Mouse (Mus musculus) liver, adult 2 months (tissue): ENCODE measurements around the gene Ushbp1. TPM values are rescaled to one million over a fixed set of nuclear protein-coding genes. Genes with fewer than 3 reads are reported as not detected.

Experiments used
- DNase-seq: peaks from one replicate; pipeline ENCODE4 v3.0.0-alpha.2; 2011; ENCODE audit warnings: low read depth, low spot score; ENCODE audit errors: extremely low read depth
- H3K27ac ChIP-seq: fragments of 200-500 bp; replicated peaks from 2 replicates; pipeline ENCODE4 v1.5.1; 2012; ENCODE audit warnings: low read depth, mild to moderate bottlenecking, control low read depth, inconsistent platforms, low read length; ENCODE audit not compliant: insufficient read depth
- H3K27me3 ChIP-seq: fragments of 200-500 bp; 2 replicates; pipeline ENCODE4 v1.6.1; 2012; ENCODE audit warnings: mild to moderate bottlenecking, moderate library complexity, low read length, inconsistent platforms; ENCODE audit not compliant: control insufficient read depth, insufficient read depth
- H3K36me3 ChIP-seq: fragments of 200-500 bp; 2 replicates; pipeline ENCODE4 v1.6.1; 2012; ENCODE audit warnings: low read length, inconsistent platforms; ENCODE audit not compliant: control insufficient read depth, insufficient read depth
- H3K4me1 ChIP-seq: fragments of 200-500 bp; 2 replicates; pipeline ENCODE4 v1.6.1; 2011; ENCODE audit warnings: low read length; ENCODE audit not compliant: control insufficient read depth, insufficient read depth
- H3K4me3 ChIP-seq: fragments of 200-500 bp; 2 replicates; pipeline ENCODE4 v1.5.1; 2011; ENCODE audit warnings: low read depth, mild to moderate bottlenecking, control low read depth, low read length, moderate library complexity; ENCODE audit not compliant: insufficient read depth
- H3K79me2 ChIP-seq: fragments of 200-500 bp; 2 replicates; pipeline ENCODE4 v1.6.1; 2012; ENCODE audit warnings: inconsistent platforms, mild to moderate bottlenecking, low read length, moderate library complexity; ENCODE audit not compliant: control insufficient read depth, insufficient read depth
- H3K9ac ChIP-seq: fragments of 200-500 bp; 2 replicates; pipeline ENCODE4 v1.6.1; 2012; ENCODE audit warnings: low read depth, mild to moderate bottlenecking, control low read depth, inconsistent platforms, low read length
- CTCF ChIP-seq: fragments of 200-500 bp; IDR thresholded peaks from 2 replicates; pipeline ENCODE4 v1.5.1; 2011; ENCODE audit warnings: low read depth, low read length, control low read depth
- POLR2A ChIP-seq: fragments of 200-500 bp; IDR thresholded peaks from 2 replicates; pipeline ENCODE4 v1.6.1; 2011; ENCODE audit warnings: low read length, control low read depth; ENCODE audit not compliant: insufficient read depth; ENCODE audit errors: extremely low read depth
- WGBS: fragments of 180-500 bp; shearing (Covaris S2); methylation state at CpG from one replicate; pipeline ENCODE4 v1.1.7; 2018; 5-methylcytosine and 5-hydroxymethylcytosine counted together
- polyA plus RNA-seq: library from polyadenylated mRNA; depleted of rRNA; stranded (reverse); fragments of >200 nt; gene quantifications from 2 replicates; pipeline ENCODE4 v1.2.3, GENCODE M21; 2012
- total RNA-seq: library from RNA; depleted of rRNA; stranded (reverse); fragments of >200 nt; gene quantifications from 2 replicates; pipeline ENCODE4 v1.2.3, GENCODE M21; 2014

The Ushbp1 gene
- total and polyA plus RNA-seq, 2 experiments, result 7.9 to 13.6 TPM

- Histone ChIP-seq H3K79me2 (peaks cover 12% of the 10 kb centered on the region), H3K27me3 (no peaks in the 10 kb centered on the region), H3K4me3 (peak within 1 kb of the TSS; percentile 83), H3K36me3 (peaks cover 11% of the 10 kb centered on the region; the same call in 1 of the 2 replicates), H3K27ac (peak within 1 kb of the TSS; percentile 95), H3K4me1 (peaks cover 24% of the 10 kb centered on the region), H3K9ac (peak within 1 kb of the TSS; percentile 91)
- peak; percentile 89 for DNase-seq
- WGBS, result under 1% methylated on average over 68 of the region's 68 CpGs
- TF ChIP-seq POLR2A (peak; percentile 72; the same call in 1 of the 2 replicates), CTCF (peak; percentile 94)
Observed at GRCm38 (mm10) chr8:71371236-71371848, 24.3 kb downstream of the Ushbp1 start, which contains the start of gene Ocel1. Gene Ocel1 (plus strand): TSS chr8:71371298.

GRCm38 (mm10) chr8:71370711-71371235 lies 24.8 kb downstream of the Ushbp1 start:
- peaks cover 11% of the 10 kb centered on the region; the same call in 1 of the 2 replicates for H3K36me3 ChIP-seq
- no peak for DNase-seq
- peaks cover 21% of the 10 kb centered on the region for H3K4me1 ChIP-seq
- H3K27me3 ChIP-seq, result no peaks in the 10 kb centered on the region
- peak overlapping the region; percentile 38 for H3K27ac ChIP-seq
- H3K79me2 ChIP-seq, result peaks cover 6% of the 10 kb centered on the region; the same call in 1 of the 2 replicates
- 0 out of 2 replicates have a peak overlapping the region, but pooled peaks have one; percentile 13 for H3K9ac ChIP-seq
- 14% methylated on average over 5 of the region's 5 CpGs for WGBS
- no peak for TF ChIP-seq CTCF
- no peak for TF ChIP-seq POLR2A
- H3K4me3 ChIP-seq, result no peak overlapping the region

- Histone ChIP-seq H3K36me3 (peaks cover 3% of the 10 kb centered on the region; the same call in 1 of the 2 replicates), H3K27ac (no peak overlapping the region), H3K9ac (no peak overlapping the region), H3K4me3 (no peak overlapping the region), H3K27me3 (no peaks in the 10 kb centered on the region), H3K4me1 (peaks cover 12% of the 10 kb centered on the region), H3K79me2 (peaks cover 3% of the 10 kb centered on the region; the same call in 1 of the 2 replicates)
- TF ChIP-seq CTCF (no peak), POLR2A (no peak)
- WGBS, result 94% methylated on average over 10 of the region's 10 CpGs
- DNase-seq, result no peak
Observed at GRCm38 (mm10) chr8:71369040-71369718, 26.4 kb downstream of the Ushbp1 start.

- H3K36me3 ChIP-seq, result no peaks in the 10 kb centered on the region
- no peaks in the 10 kb centered on the region for H3K27me3 ChIP-seq
- no peak for DNase-seq
- H3K79me2 ChIP-seq, result peaks cover 3% of the 10 kb centered on the region; the same call in 1 of the 2 replicates
- H3K4me3 ChIP-seq, result no peak overlapping the region
- no peak overlapping the region for H3K27ac ChIP-seq
- no peak for TF ChIP-seq CTCF
- TF ChIP-seq POLR2A, result no peak
- no peak overlapping the region for H3K9ac ChIP-seq
- H3K4me1 ChIP-seq, result peaks cover 12% of the 10 kb centered on the region
Observed at GRCm38 (mm10) chr8:71368366-71368765, 27.2 kb downstream of the Ushbp1 start.

GRCm38 (mm10) chr8:71367529-71368176 lies 27.9 kb downstream of the Ushbp1 start:
- Histone ChIP-seq H3K27ac (peak overlapping the region; percentile 65), H3K36me3 (no peaks in the 10 kb centered on the region), H3K4me3 (peak overlapping the region; percentile 71), H3K27me3 (no peaks in the 10 kb centered on the region), H3K79me2 (peaks cover 3% of the 10 kb centered on the region; the same call in 1 of the 2 replicates), H3K4me1 (peaks cover 10% of the 10 kb centered on the region), H3K9ac (peak overlapping the region; percentile 72)
- TF ChIP-seq CTCF (no peak), POLR2A (0 out of 2 replicates have a peak, but pooled peaks have one; percentile 1)
- 29% methylated on average over 17 of the region's 17 CpGs for WGBS
- DNase-seq, result no peak
